Mouse (Mus musculus): ENCODE data around the gene Sdc1. TPM values are rescaled to one million over a fixed set of nuclear protein-coding genes. Genes with fewer than 3 reads are reported as not detected.

Sdc1 gene
- total RNA-seq (2023): 1 to 10 TPM in 1 of 2 experiments, under 1 TPM in 1; 0.62 to 1.2 TPM

DNA sequence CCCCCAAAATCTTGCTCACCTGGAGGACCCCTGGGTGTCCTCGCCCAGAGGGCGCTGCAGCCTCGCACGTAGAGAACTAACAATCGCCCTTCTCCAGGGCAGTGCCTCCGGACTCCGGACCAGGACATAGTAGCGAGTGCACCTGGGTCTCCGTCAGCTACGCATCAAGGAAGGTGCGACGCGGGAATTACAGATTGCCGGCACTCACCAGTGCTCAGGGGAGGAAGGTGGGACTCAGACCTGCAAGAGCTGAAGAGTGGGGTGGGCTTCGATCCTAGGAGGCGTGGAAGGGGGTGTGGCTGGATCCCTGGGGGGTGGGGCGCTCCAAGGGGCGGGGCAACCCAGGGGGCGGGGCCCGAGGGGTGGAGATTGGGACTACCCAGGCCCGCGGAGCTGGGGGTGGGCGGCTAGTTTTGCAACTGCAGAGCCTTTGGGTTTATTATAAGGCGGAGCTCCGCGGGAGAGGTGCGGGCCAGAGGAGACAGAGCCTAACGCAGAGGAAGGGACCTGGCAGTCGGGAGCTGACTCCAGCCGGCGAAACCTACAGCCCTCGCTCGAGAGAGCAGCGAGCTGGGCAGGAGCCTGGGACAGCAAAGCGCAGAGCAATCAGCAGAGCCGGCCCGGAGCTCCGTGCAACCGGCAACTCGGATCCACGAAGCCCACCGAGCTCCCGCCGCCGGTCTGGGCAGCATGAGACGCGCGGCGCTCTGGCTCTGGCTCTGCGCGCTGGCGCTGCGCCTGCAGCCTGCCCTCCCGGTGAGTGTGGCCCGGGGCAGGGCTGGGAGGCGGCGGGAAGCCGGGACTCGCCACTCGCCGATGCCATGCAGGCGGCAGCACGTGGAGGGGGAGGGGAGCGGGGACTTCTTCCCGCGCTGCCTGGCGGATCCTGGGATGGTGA lies at the start of gene Sdc1:
TSS of gene Sdc1 (plus strand) at position 378 of the 898 bp plus-strand sequence.

Other genes with a start within 250 kb of the Sdc1 start
- gene Slc7a15, start 172.3 kb upstream of the Sdc1 start, total RNA-seq (2023): not detected
- gene Pum2, start 97.2 kb upstream of the Sdc1 start, total RNA-seq (2023): 100 to 1,000 TPM; 170 to 171 TPM
- gene Laptm4a, start 150.3 kb downstream of the Sdc1 start, total RNA-seq (2023): 10 to 100 TPM; 89.3 to 92.0 TPM
- gene Matn3, start 176.6 kb downstream of the Sdc1 start, total RNA-seq (2023): not detected
- gene Wdr35, start 202.6 kb downstream of the Sdc1 start, total RNA-seq (2023): 1 to 10 TPM in 1 of 2 experiments, under 1 TPM in 1; 0.83 to 1.5 TPM